Mouse (Mus musculus) cerebellum, adult 2 months (tissue): ENCODE data around the gene Numb. TPM values are rescaled to one million over a fixed set of nuclear protein-coding genes. Genes with fewer than 3 reads are reported as not detected.

ENCODE experiments used
- DNase-seq, 2 experiments: peaks; one replicate each; pipeline ENCODE4 v3.0.0; 2021
- H3K27ac ChIP-seq: fragments of 200-500 bp; 2 replicates; pipeline ENCODE4 v1.5.1; 2012; ENCODE audit warnings: low read length, control low read depth, inconsistent platforms; ENCODE audit not compliant: insufficient read depth
- H3K27me3 ChIP-seq: fragments of 200-500 bp; 2 replicates; pipeline ENCODE4 v1.6.1; 2012; ENCODE audit warnings: inconsistent platforms, mild to moderate bottlenecking, low read length, moderate library complexity; ENCODE audit not compliant: control insufficient read depth, insufficient read depth
- H3K4me1 ChIP-seq: fragments of 200-500 bp; 2 replicates; pipeline ENCODE4 v1.6.1; 2011; ENCODE audit warnings: low read length; ENCODE audit not compliant: control insufficient read depth, insufficient read depth
- H3K4me3 ChIP-seq: fragments of 200-500 bp; replicated peaks from 2 replicates; pipeline ENCODE3; 2011; ENCODE audit warnings: mild to moderate bottlenecking, low read depth, low read length, control low read depth; ENCODE audit not compliant: insufficient read depth
- CTCF ChIP-seq: fragments of 200-500 bp; IDR thresholded peaks from 2 replicates; pipeline ENCODE4 v1.5.1; 2011; ENCODE audit warnings: low read depth, mild to moderate bottlenecking, control low read depth, low read length, moderate library complexity, borderline replicate concordance; ENCODE audit not compliant: insufficient read depth
- POLR2A ChIP-seq: fragments of 200-500 bp; IDR thresholded peaks from 2 replicates; pipeline ENCODE4 v1.6.1; 2011; ENCODE audit warnings: low read length, control low read depth, borderline replicate concordance; ENCODE audit not compliant: insufficient read depth
- WGBS: fragments of 180-500 bp; shearing (Covaris S2); methylation state at CpG from one replicate; pipeline ENCODE4 v1.1.7; 2018; 5-methylcytosine and 5-hydroxymethylcytosine counted together
- polyA plus RNA-seq: library from polyadenylated mRNA; depleted of rRNA; stranded (reverse); fragments of >200 nt; gene quantifications from 2 replicates; pipeline ENCODE4 v1.2.3, GENCODE M21; 2012

Numb gene
- polyA plus RNA-seq, 1 experiment = 54.5 TPM

- H3K27me3 ChIP-seq = no peaks in the 10 kb centered on the region
- no peak for DNase-seq
- no peak overlapping the region for H3K27ac ChIP-seq
- 95% methylated on average over 3 of the region's 3 CpGs for WGBS
- no peak overlapping the region for H3K4me3 ChIP-seq
- H3K4me1 ChIP-seq = no peaks in the 10 kb centered on the region
- TF ChIP-seq POLR2A = no peak
Measured at GRCm38 (mm10) chr12:83842678-83843440, 78.9 kb downstream of the Numb start.

GRCm38 (mm10) chr12:83841409-83842190 is 80.1 kb downstream of the Numb start:
- no peak for DNase-seq
- WGBS = 94% methylated on average over 10 of the region's 10 CpGs

GRCm38 (mm10) chr12:83833979-83834378 is 87.8 kb downstream of the Numb start:
- H3K27me3 ChIP-seq = no peaks in the 10 kb centered on the region
- 91% methylated on average over 3 of the region's 3 CpGs for WGBS

More at GRCm38 (mm10) chr12:83841409-83842190, 80.1 kb downstream of the Numb start:
- TF ChIP-seq CTCF = no peak
- TF ChIP-seq POLR2A = no peak
- no peak overlapping the region for H3K4me3 ChIP-seq
- no peaks in the 10 kb centered on the region for H3K4me1 ChIP-seq
- H3K27me3 ChIP-seq = no peaks in the 10 kb centered on the region
- H3K27ac ChIP-seq = no peak overlapping the region

GRCm38 (mm10) chr12:83830424-83830823 is 91.3 kb downstream of the Numb start:
- no peak overlapping the region for H3K27ac ChIP-seq
- TF ChIP-seq POLR2A (no peak), CTCF (no peak)
- WGBS = 86% methylated on average over 3 of the region's 3 CpGs
- DNase-seq = no peak
- no peaks in the 10 kb centered on the region for H3K27me3 ChIP-seq
- no peaks in the 10 kb centered on the region for H3K4me1 ChIP-seq
- H3K4me3 ChIP-seq = no peak overlapping the region

More at GRCm38 (mm10) chr12:83833979-83834378, 87.8 kb downstream of the Numb start:
- no peak overlapping the region for H3K4me3 ChIP-seq
- no peak overlapping the region for H3K27ac ChIP-seq
- no peak for DNase-seq
- H3K4me1 ChIP-seq = no peaks in the 10 kb centered on the region
- no peak for TF ChIP-seq POLR2A
- TF ChIP-seq CTCF = no peak

GRCm38 (mm10) chr12:83816616-83817015 is 105.1 kb downstream of the Numb start:
- H3K27me3 ChIP-seq = no peaks in the 10 kb centered on the region
- H3K27ac ChIP-seq = no peak overlapping the region
- 71% methylated on average over 1 of the region's 1 CpGs for WGBS
- DNase-seq = no peak
- H3K4me1 ChIP-seq = no peaks in the 10 kb centered on the region
- H3K4me3 ChIP-seq = no peak overlapping the region
- TF ChIP-seq CTCF = no peak
- no peak for TF ChIP-seq POLR2A

GRCm38 (mm10) chr12:83811901-83812300 is 109.8 kb downstream of the Numb start:
- Histone ChIP-seq H3K27ac (no peak overlapping the region), H3K4me1 (no peaks in the 10 kb centered on the region), H3K27me3 (no peaks in the 10 kb centered on the region), H3K4me3 (no peak overlapping the region)
- no peak for TF ChIP-seq POLR2A
- TF ChIP-seq CTCF = no peak
- WGBS = 94% methylated on average over 3 of the region's 3 CpGs
- DNase-seq = no peak

- 94% methylated on average over 7 of the region's 7 CpGs for WGBS
- Histone ChIP-seq H3K4me3 (no peak overlapping the region), H3K4me1 (no peaks in the 10 kb centered on the region), H3K27me3 (no peaks in the 10 kb centered on the region; the same call in 1 of the 2 replicates), H3K27ac (no peak overlapping the region)
- TF ChIP-seq POLR2A = no peak
- no peak for TF ChIP-seq CTCF
- DNase-seq = no peak
Measured at GRCm38 (mm10) chr12:83803641-83804040, 118.1 kb downstream of the Numb start.
